8 mouse cellular contexts compared by ENCODE assay signal in the genomic region with DNA sequence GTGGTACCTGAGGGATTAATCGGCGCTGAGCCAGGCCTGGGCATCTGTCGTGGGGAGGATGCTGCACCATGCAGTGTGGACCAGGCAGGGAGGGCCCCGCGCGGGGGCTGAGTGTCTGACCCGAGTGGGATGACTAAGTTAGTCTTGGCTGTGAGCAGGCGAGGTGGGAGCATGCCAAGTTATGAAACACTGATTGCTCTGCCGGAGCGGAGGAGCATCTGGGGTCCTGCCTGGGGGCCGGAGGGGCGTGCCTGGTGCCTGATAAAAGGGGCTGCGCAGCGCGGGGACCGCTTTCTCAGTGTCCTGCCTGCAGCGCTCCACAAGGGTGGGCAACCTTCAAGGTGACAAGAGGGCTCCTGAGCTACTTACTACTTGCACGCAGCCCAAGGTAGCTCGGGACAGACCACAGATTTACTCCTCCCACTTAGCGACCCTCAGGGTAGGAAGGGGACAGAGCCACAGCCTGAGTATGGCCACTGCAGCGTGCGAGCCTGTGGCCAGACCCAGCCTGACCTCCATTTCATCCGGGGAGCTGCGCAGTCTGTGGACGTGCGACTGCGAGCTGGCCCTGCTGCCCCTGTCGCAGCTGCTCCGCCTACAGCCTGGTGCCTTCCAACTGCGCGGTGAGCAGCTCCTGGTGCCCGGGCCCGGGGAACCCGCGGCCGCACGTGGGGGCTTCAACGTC. TPM values are rescaled to one million over a fixed set of nuclear protein-coding genes. Genes with fewer than 3 reads are reported as not detected.
DNase-seq lines count a peak whose midpoint lies in the region; ATAC-seq and TF ChIP-seq lines count a peak whose summit lies in the region.

TSS of gene Medag (plus strand) at position 241 of the 685 bp plus-strand sequence.

- H3K4me1 ChIP-seq in hindbrain, postnatal 0 days (ENCODE audit: insufficient read depth, low read length), result peaks cover 15% of the 10 kb centered on the region
- peaks cover 11% of the 10 kb centered on the region for H3K4me1 ChIP-seq in midbrain, embryonic 11.5 days (ENCODE audit: control insufficient read depth, insufficient read depth, low read length)
- no peaks in the 10 kb centered on the region for H3K4me1 ChIP-seq in small intestine, adult 2 months (ENCODE audit: control insufficient read depth, insufficient read depth, insufficient read length, low read length)

- TF ChIP-seq POLR2A in small intestine, adult 2 months (IDR thresholded peaks at IDR 0.05; ENCODE audit: low read depth, low read length), result no peak

- H3K27me3 ChIP-seq in hindbrain, postnatal 0 days (ENCODE audit: insufficient read depth, low read length), result no peaks in the 10 kb centered on the region
- peaks cover 9% of the 10 kb centered on the region for H3K27me3 ChIP-seq in midbrain, embryonic 11.5 days (ENCODE audit: control insufficient read depth, insufficient read depth, low read length)
- no peaks in the 10 kb centered on the region for H3K27me3 ChIP-seq in small intestine, adult 2 months (ENCODE audit: control insufficient read depth, insufficient read depth, low read length)

- TF ChIP-seq CTCF in hindbrain, postnatal 0 days (IDR thresholded peaks at IDR 0.05; ENCODE audit: low read depth), result no peak
- TF ChIP-seq CTCF in small intestine, adult 2 months (IDR thresholded peaks at IDR 0.05; ENCODE audit: extremely low read depth, insufficient read length, insufficient replicate concordance, low read depth, low read length), result no peak

- no peaks in the 10 kb centered on the region for H3K9me3 ChIP-seq in hindbrain, postnatal 0 days (ENCODE audit: low read length)
- no peaks in the 10 kb centered on the region for H3K9me3 ChIP-seq in midbrain, embryonic 11.5 days (ENCODE audit: control insufficient read depth, low read length)

- H3K36me3 ChIP-seq in hindbrain, postnatal 0 days (ENCODE audit: insufficient read depth, low read length), result no peaks in the 10 kb centered on the region
- H3K36me3 ChIP-seq in midbrain, embryonic 11.5 days (ENCODE audit: control insufficient read depth, insufficient read depth, low read length), result no peaks in the 10 kb centered on the region
- H3K36me3 ChIP-seq in small intestine, adult 2 months (ENCODE audit: control insufficient read depth, insufficient read depth, low read length), result no peaks in the 10 kb centered on the region

- peak within 1 kb of the TSS; percentile 56 for H3K4me2 ChIP-seq in hindbrain, postnatal 0 days (ENCODE audit: low read depth, low read length)
- H3K4me2 ChIP-seq in midbrain, embryonic 11.5 days, result peak within 1 kb of the TSS; percentile 56

- peak within 1 kb of the TSS; percentile 82 for H3K27ac ChIP-seq in hindbrain, postnatal 0 days
- no peak within 1 kb of the TSS for H3K27ac ChIP-seq in midbrain, embryonic 11.5 days (ENCODE audit: low read depth, low read length)
- H3K27ac ChIP-seq in small intestine, adult 2 months (ENCODE audit: insufficient read depth, low read depth, low read length), result no peak within 1 kb of the TSS

- peak within 1 kb of the TSS; percentile 29 for H3K4me3 ChIP-seq in hindbrain, postnatal 0 days (ENCODE audit: low read length)
- peak within 1 kb of the TSS; percentile 27 for H3K4me3 ChIP-seq in midbrain, embryonic 11.5 days (ENCODE audit: low read depth, low read length)
- H3K4me3 ChIP-seq in small intestine, adult 2 months (ENCODE audit: low read depth, low read length), result peak within 1 kb of the TSS; percentile 50

- intact Hi-C loops in gastrocnemius, postnatal 36 days (cut with DNase I), result no loop called here
- intact Hi-C loops in left cerebral cortex, postnatal 4 days (cut with DNase I), result no loop called here

- ATAC-seq in hindbrain, postnatal 0 days, result peak; percentile 74
- peak; percentile 76 for ATAC-seq in midbrain, embryonic 11.5 days (ENCODE audit: low FRiP score)
- ATAC-seq in CD4-positive, CD25-positive, alpha-beta regulatory T cell, adult 4 months, result no peak

- DNase-seq in adrenal gland, adult 2 months, result peak; percentile 88
- peak; percentile 62 for DNase-seq in embryo, embryonic 10 days (ENCODE audit: low spot score)
- peak; percentile 84 to 88 for DNase-seq in gastrocnemius, postnatal 36 days
- DNase-seq in hindbrain, postnatal 0 days (ENCODE audit: low spot score), result peak; percentile 72
- DNase-seq in left cerebral cortex, postnatal 4 days, result peak; percentile 91
- peak; percentile 92 for DNase-seq in midbrain, embryonic 11.5 days (ENCODE audit: low spot score, missing footprints)

- 5% methylated on average over 38 of the region's 38 CpGs for WGBS in hindbrain, postnatal 0 days
- WGBS in midbrain, embryonic 11.5 days, result 4% methylated on average over 38 of the region's 38 CpGs
- WGBS in small intestine, adult 2 months, result 10% methylated on average over 38 of the region's 38 CpGs

- H3K9ac ChIP-seq in hindbrain, postnatal 0 days (replicated peaks; ENCODE audit: low read length), result peak within 1 kb of the TSS; percentile 40; the same call in 1 of the 2 replicates
- H3K9ac ChIP-seq in midbrain, embryonic 11.5 days (ENCODE audit: low read length), result peak within 1 kb of the TSS; percentile 63

RNA-seq across cellular contexts. Expression of gene Medag, which starts in this region (rescaled TPM):
- 1 to 10 TPM; 3.4 to 8.8 TPM for total RNA-seq in adrenal gland, adult 2 months (2021)
- polyA plus RNA-seq in adrenal gland, adult 2 months (2012; rRNA removed), result 4.1 and 4.6 TPM in 2 replicates
- total RNA-seq in gastrocnemius, postnatal 36 days (2021), result 10 to 100 TPM; 14.9 to 15.1 TPM
- 9.3 and 11.3 TPM in 2 replicates for total RNA-seq in hindbrain, postnatal 0 days (2014; rRNA removed)
- 8.3 and 9.1 TPM in 2 replicates for polyA plus RNA-seq in hindbrain, postnatal 0 days (2015; fragmentation: Nextera tagmentation; extraction: Ambion mirVana)
- 1 to 10 TPM; 1.2 to 1.4 TPM for total RNA-seq in left cerebral cortex, postnatal 4 days (2021)
- polyA plus RNA-seq in midbrain, embryonic 11.5 days (2014; fragmentation: Nextera tagmentation; extraction: Ambion mirVana), result 0.51 and 0.66 TPM in 2 replicates
- polyA plus RNA-seq in small intestine, adult 2 months (2012; rRNA removed), result 0.76 and 2.5 TPM in 2 replicates
- polyA plus RNA-seq in CD4-positive, CD25-positive, alpha-beta regulatory T cell, adult 4 months (2017; shearing (Covaris generic)), result 1 to 10 TPM; 2.4 to 2.7 TPM

Comparison
In these comparisons a context has a peak if more than half of its experiments do, and no peak if none do; other contexts are left out.
1. Peak in DNase-seq, ATAC-seq, H3K4me3 ChIP-seq, H3K9ac ChIP-seq and H3K4me2 ChIP-seq in midbrain, embryonic 11.5 days; RNA of the gene not detected or under 1 TPM.